Mouse (Mus musculus) E14TG2a.4 (cell line): ENCODE measurements around the gene Taok1.
"Not testable (repeated sequence)": the region's sequence is repeated elsewhere in the genome, so short reads cannot be mapped to it uniquely, and the experiment has no call there.

ENCODE experiments used
- H3K27me3 ChIP-seq: 2 replicates; pipeline ENCODE4 v1.6.1; 2014; ENCODE audit warnings: low read length, control low read depth; ENCODE audit not compliant: insufficient read depth
- H3K36me3 ChIP-seq: 2 replicates; pipeline ENCODE4 v1.6.1; 2014; ENCODE audit warnings: low read length, control low read depth; ENCODE audit not compliant: insufficient read depth
- H3K4me1 ChIP-seq: replicated peaks from 2 replicates; pipeline ENCODE4 v1.6.1; 2014; ENCODE audit warnings: low read depth, low read length, control low read depth
- H3K4me3 ChIP-seq: replicated peaks from 2 replicates; pipeline ENCODE4 v1.5.1; 2014; ENCODE audit warnings: mild to moderate bottlenecking, low read length
- H3K9me3 ChIP-seq: 2 replicates; pipeline ENCODE4 v1.6.1; 2014; ENCODE audit warnings: low read length, control low read depth
- CTCF ChIP-seq: conservative IDR thresholded peaks from 2 replicates; pipeline ENCODE4 v1.5.1; 2014; ENCODE audit warnings: low read length
- NANOG ChIP-seq: IDR thresholded peaks from 2 replicates; pipeline ENCODE4 v1.6.1; 2014; ENCODE audit warnings: borderline replicate concordance, low read length, mixed read lengths
- POU5F1 ChIP-seq: IDR thresholded peaks from 2 replicates; pipeline ENCODE4 v1.6.1; 2014; ENCODE audit warnings: low read length, borderline replicate concordance

The Taok1 gene

DNA sequence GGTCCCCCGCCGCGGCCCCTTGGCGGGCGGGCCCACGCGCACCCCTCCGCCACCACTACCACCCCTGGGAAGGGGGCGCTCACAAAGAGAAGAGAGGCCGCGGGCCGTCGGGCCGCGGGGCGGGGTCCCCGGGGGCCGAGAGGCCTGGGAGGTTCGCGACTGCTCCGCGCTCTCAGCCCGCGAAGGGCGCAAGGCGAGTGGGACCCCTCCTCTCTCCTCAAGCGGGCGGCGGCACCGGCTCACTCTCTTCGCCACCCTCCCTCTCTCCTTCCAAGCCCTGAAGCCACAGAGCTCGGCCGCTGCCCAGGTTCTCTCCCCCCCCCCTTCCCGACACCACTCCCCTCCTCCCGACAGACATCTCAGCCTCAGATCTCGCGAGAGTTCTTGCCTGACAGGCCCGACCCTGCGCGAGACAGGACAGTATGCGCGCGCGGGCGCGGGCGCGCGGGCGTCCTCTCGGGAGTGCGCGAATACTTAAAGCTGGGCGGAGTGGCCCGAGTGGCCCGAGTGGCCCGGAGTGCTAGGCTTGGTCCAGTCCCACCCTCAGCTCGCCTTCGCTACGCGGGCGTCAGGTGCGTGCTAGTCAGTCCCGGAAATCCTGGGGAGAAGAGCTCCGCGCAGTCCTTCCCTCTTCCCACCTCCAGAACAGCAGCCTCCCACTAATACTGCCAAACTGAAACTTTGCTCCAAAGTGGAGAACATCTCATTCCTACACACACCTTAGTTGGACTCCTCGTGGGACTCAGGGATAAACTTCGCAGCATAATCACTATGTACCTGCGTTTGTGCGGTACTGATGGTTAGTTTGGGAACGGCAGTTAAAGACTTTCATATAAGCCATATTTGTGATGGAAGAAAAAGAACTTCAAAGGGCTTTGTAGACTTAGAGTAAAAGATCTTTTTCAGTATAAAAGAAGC, at the start of gene Taok1:
Gene Taok1 (minus strand): TSS at position 278 of the 918 bp plus-strand sequence.
- peaks cover 20% of the 10 kb centered on the region for H3K36me3 ChIP-seq
- H3K27me3 ChIP-seq = no peaks in the 10 kb centered on the region
- no peaks in the 10 kb centered on the region for H3K9me3 ChIP-seq
- TF ChIP-seq NANOG = no peak
- no peak for TF ChIP-seq CTCF
- TF ChIP-seq POU5F1 = no peak
- H3K4me3 ChIP-seq = peak within 1 kb of the TSS; percentile 97
- peaks cover 52% of the 10 kb centered on the region for H3K4me1 ChIP-seq

- H3K36me3 ChIP-seq, H3K27me3 ChIP-seq, H3K4me3 ChIP-seq: not testable (repeated sequence)
- H3K4me1 ChIP-seq = peaks cover 18% of the 10 kb centered on the region
- TF ChIP-seq NANOG = peak; percentile 91
- peaks cover 12% of the 10 kb centered on the region for H3K9me3 ChIP-seq
Measured at GRCm38 (mm10) chr11:77653406-77654190, 46.0 kb upstream of the Taok1 start.

DNA sequence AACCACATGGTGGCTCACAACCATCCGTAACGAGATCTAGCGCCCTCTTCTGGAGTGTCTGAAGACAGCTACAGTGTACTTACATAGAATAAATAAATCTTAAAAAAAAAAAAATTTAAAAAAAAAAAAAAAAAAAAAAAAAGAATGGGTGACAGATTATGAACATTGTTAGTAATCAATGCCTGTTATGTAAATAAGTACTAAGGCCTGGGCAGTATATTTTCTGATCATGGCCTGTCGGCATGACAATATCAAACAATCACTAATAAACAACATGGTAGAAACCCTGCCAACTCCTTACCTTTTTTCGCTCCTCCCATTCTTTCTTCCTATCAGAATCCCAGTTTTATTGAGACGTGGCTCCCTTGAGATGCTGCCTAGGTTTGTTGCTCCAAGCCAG, 44.9 kb upstream of the Taok1 start:
- Histone ChIP-seq H3K4me3 (no peak overlapping the region), H3K36me3 (no peaks in the 10 kb centered on the region), H3K27me3 (no peaks in the 10 kb centered on the region), H3K9me3 (peaks cover 12% of the 10 kb centered on the region), H3K4me1 (peaks cover 15% of the 10 kb centered on the region)
- no peak for TF ChIP-seq NANOG

GRCm38 (mm10) chr11:77648878-77649277, 41.3 kb upstream of the Taok1 start:
- peaks cover 7% of the 10 kb centered on the region for H3K4me1 ChIP-seq
- H3K9me3 ChIP-seq = peaks cover 12% of the 10 kb centered on the region
- H3K36me3 ChIP-seq = no peaks in the 10 kb centered on the region
- H3K27me3 ChIP-seq = peaks cover 13% of the 10 kb centered on the region; the same call in 1 of the 2 replicates
- TF ChIP-seq POU5F1 (no peak), CTCF (no peak), NANOG (no peak)
- no peak overlapping the region for H3K4me3 ChIP-seq

DNA sequence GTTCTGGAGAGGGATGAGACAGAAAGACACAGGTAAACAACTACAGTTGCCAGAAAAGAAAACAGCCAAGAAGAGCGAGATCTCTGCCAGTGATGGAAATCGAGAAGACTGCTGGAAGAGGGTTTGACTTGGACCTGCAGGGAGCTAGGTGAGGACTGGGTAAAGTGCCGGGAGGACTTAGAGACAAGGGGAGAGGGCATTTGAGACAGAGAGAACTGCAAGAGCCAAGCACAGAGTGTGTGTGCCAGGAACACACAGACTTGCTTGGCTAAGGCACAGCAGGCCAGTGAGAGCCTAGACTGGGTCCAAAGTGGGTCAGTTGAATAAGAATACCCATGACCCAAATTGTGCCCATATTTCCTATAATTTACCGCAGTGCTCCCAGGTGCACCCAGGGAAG, 37.9 kb upstream of the Taok1 start:
- Histone ChIP-seq H3K27me3 (peaks cover 17% of the 10 kb centered on the region), H3K9me3 (peaks cover 12% of the 10 kb centered on the region), H3K4me3 (no peak overlapping the region), H3K4me1 (peaks cover 6% of the 10 kb centered on the region), H3K36me3 (no peaks in the 10 kb centered on the region)
- TF ChIP-seq POU5F1 (no peak), CTCF (no peak), NANOG (no peak)

DNA sequence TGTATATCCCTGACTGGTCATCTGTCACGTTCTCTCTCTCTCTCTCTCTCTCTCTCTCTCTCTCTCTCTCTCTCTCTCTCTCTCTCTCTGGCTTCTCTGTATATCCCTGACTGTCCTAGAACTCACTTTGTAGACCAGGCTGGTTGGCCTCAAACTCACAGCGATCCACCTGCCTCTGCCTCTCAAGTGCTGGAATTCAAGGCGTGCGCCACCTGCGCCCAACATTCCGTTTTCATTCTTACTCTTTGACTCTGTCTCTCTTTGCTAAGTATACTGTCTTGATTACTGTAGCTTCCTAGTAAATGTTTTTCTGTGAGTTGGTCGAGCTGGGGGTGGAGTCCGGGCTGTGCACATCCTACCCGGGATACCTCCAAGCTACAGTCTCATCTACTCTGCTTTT, 33.8 kb upstream of the Taok1 start:
- H3K4me1 ChIP-seq = peaks cover 6% of the 10 kb centered on the region
- no peaks in the 10 kb centered on the region for H3K36me3 ChIP-seq
- no peak overlapping the region for H3K4me3 ChIP-seq
- no peaks in the 10 kb centered on the region for H3K9me3 ChIP-seq
- TF ChIP-seq POU5F1 (no peak), CTCF (no peak), NANOG (no peak)
- peaks cover 9% of the 10 kb centered on the region for H3K27me3 ChIP-seq

DNA sequence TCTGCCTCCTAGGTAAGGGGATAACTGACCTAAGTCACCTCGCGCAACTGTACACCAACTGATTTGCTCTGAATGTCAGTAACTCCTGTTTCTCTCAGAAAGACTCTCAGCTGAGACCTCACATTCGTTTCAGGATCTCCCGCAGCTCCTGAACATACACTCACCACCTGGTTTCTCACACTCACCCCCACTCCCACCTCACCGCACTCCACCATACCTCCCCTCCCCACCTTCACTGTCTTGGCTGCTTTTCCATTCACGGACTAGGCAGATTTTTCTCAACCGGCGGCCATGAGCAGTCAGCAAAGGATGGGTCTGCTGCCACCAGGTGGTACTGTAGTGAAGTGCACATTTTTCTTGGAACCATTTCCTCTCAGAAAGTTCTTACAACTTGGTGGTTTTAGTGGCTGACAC, 22.6 kb upstream of the Taok1 start:
- H3K4me1 ChIP-seq = peaks cover 42% of the 10 kb centered on the region
- no peak for TF ChIP-seq NANOG
- TF ChIP-seq POU5F1 = no peak
- peak; percentile 82 for TF ChIP-seq CTCF
- no peaks in the 10 kb centered on the region; the same call in 1 of the 2 replicates for H3K27me3 ChIP-seq

GRCm38 (mm10) chr11:77629476-77629875, 21.9 kb upstream of the Taok1 start:
- peaks cover 5% of the 10 kb centered on the region for H3K27me3 ChIP-seq
- TF ChIP-seq CTCF (peak; percentile 85), POU5F1 (no peak)
- no peaks in the 10 kb centered on the region for H3K36me3 ChIP-seq
- H3K4me3 ChIP-seq = no peak overlapping the region
- H3K4me1 ChIP-seq = peaks cover 50% of the 10 kb centered on the region
- H3K9me3 ChIP-seq = peaks cover 3% of the 10 kb centered on the region

More for the DNA sequence above, 22.6 kb upstream of the Taok1 start:
- H3K4me3 ChIP-seq = no peak overlapping the region
- no peaks in the 10 kb centered on the region for H3K36me3 ChIP-seq
- H3K9me3 ChIP-seq = peaks cover 3% of the 10 kb centered on the region
